Mouse (Mus musculus) MEL (cell line): ENCODE measurements around the gene Adar. TPM values are rescaled to one million over a fixed set of nuclear protein-coding genes. Genes with fewer than 3 reads are reported as not detected.
A peak's percentile ranks its signal among the peaks of the same experiment; 100 is the strongest.

Experiments used
- DNase-seq: peaks from one replicate; pipeline ENCODE4 v3.0.0; 2011; ENCODE audit warnings: low read depth, low spot score
- H3K27ac ChIP-seq: 2 replicates; pipeline ENCODE4 v1.5.1; 2012; ENCODE audit warnings: low read depth, mild to moderate bottlenecking, control low read depth, low read length, moderate library complexity; ENCODE audit not compliant: control insufficient read depth
- H3K27me3 ChIP-seq, 2 experiments: fragments of 150-350 bp in 1 of 2; sonication (generic) in 1 of 2; 2 replicates each; pipeline ENCODE4 v1.6.1; 2012; ENCODE audit warnings: low read length in 2 of 2, mild to moderate bottlenecking in 2 of 2, improper control_type of control experiment in 1 of 2, moderate library complexity in 1 of 2; ENCODE audit not compliant: insufficient read depth in 2 of 2, control insufficient read depth in 1 of 2
- H3K36me3 ChIP-seq, 2 experiments: 2 replicates each; pipeline ENCODE4 v1.6.1; 2012 to 2014; ENCODE audit warnings: low read length in 2 of 2, improper control_type of control experiment in 1 of 2, inconsistent platforms in 1 of 2, mild to moderate bottlenecking in 1 of 2; ENCODE audit not compliant: insufficient read depth in 2 of 2, control insufficient read depth in 1 of 2
- H3K4me1 ChIP-seq, 2 experiments: fragments of 150-350 bp in 1 of 2; sonication (generic) in 1 of 2; 2 replicates each; pipeline ENCODE4 v1.6.1; 2012; ENCODE audit warnings: low read length in 2 of 2, improper control_type of control experiment in 1 of 2, mild to moderate bottlenecking in 1 of 2; ENCODE audit not compliant: insufficient read depth in 2 of 2, control insufficient read depth in 1 of 2
- H3K4me3 ChIP-seq, 2 experiments: fragments of 150-350 bp in 1 of 2; sonication (generic) in 1 of 2; 2 replicates each; pipeline ENCODE4 v1.5.1; 2012; ENCODE audit warnings: low read depth in 2 of 2, low read length in 2 of 2, mild to moderate bottlenecking in 2 of 2, moderate library complexity in 2 of 2, control low read depth in 1 of 2, improper control_type of control experiment in 1 of 2; ENCODE audit not compliant: control insufficient read depth in 1 of 2, insufficient read depth in 1 of 2
- H3K79me2 ChIP-seq: 2 replicates; pipeline ENCODE4 v1.6.1; 2012; ENCODE audit warnings: mild to moderate bottlenecking, low read length, moderate library complexity; ENCODE audit not compliant: control insufficient read depth, poor library complexity, insufficient read depth
- H3K9ac ChIP-seq: 2 replicates; pipeline ENCODE4 v1.6.1; 2012; ENCODE audit warnings: low read depth, mild to moderate bottlenecking, control low read depth, low read length, moderate library complexity; ENCODE audit not compliant: control insufficient read depth, poor library complexity, severe bottlenecking
- H3K9me3 ChIP-seq: fragments of 150-350 bp; sonication (generic); replicated peaks from 2 replicates; pipeline ENCODE4 v1.6.1; 2012; ENCODE audit warnings: mild to moderate bottlenecking, low read length, improper control_type of control experiment, moderate library complexity; ENCODE audit not compliant: insufficient read depth
- CHD1 ChIP-seq: IDR thresholded peaks from 2 replicates; pipeline ENCODE4 v1.6.1; 2012; ENCODE audit warnings: low read depth, mild to moderate bottlenecking, inconsistent platforms, low read length, improper control_type of control experiment
- CTCF ChIP-seq, 3 experiments: IDR thresholded peaks in 2 of 3; conservative IDR thresholded peaks in 1 of 3; 2 replicates each; pipeline ENCODE4 v1.5.1; 2011 to 2012; ENCODE audit warnings: low read length in 3 of 3, low read depth in 2 of 3, mild to moderate bottlenecking in 2 of 3, improper control_type of control experiment in 1 of 3, inconsistent platforms in 1 of 3, mixed read lengths in 1 of 3, moderate library complexity in 1 of 3; ENCODE audit not compliant: control insufficient read depth in 1 of 3, insufficient read depth in 1 of 3, poor library complexity in 1 of 3, severe bottlenecking in 1 of 3
- E2F4 ChIP-seq: IDR thresholded peaks from 2 replicates; pipeline ENCODE4 v1.6.1; 2011; ENCODE audit warnings: low read depth, low read length, improper control_type of control experiment, borderline replicate concordance
- ELF1 ChIP-seq: IDR thresholded peaks from 2 replicates; pipeline ENCODE4 v1.6.1; 2014; ENCODE audit warnings: low read depth, mild to moderate bottlenecking, inconsistent platforms, low read length, improper control_type of control experiment, moderate library complexity
- EP300 ChIP-seq, 2 experiments: IDR thresholded peaks; 2 replicates each; pipeline ENCODE4 v1.6.1; 2011; ENCODE audit warnings: improper control_type of control experiment in 2 of 2, low read length in 2 of 2, low read depth in 1 of 2, mild to moderate bottlenecking in 1 of 2
- ETS1 ChIP-seq: IDR thresholded peaks from 2 replicates; pipeline ENCODE4 v1.6.1; 2012; ENCODE audit warnings: low read depth, mild to moderate bottlenecking, inconsistent platforms, low read length, improper control_type of control experiment, moderate library complexity
- GABPA ChIP-seq: IDR thresholded peaks from 2 replicates; pipeline ENCODE4 v1.6.1; 2012; ENCODE audit warnings: low read depth, mild to moderate bottlenecking, inconsistent platforms, low read length, improper control_type of control experiment, moderate library complexity
- GATA1 ChIP-seq: IDR thresholded peaks from 2 replicates; pipeline ENCODE4 v1.6.1; 2011; ENCODE audit warnings: low read depth, low read length, improper control_type of control experiment
- KAT2A ChIP-seq: conservative IDR thresholded peaks from 2 replicates; pipeline ENCODE4 v1.6.1; 2012; ENCODE audit warnings: low read depth, low read length, improper control_type of control experiment, inconsistent platforms
- MAFK ChIP-seq: IDR thresholded peaks from 2 replicates; pipeline ENCODE4 v1.6.1; 2011; ENCODE audit warnings: low read depth, mild to moderate bottlenecking, low read length, improper control_type of control experiment, borderline replicate concordance
- MAX ChIP-seq: IDR thresholded peaks from 2 replicates; pipeline ENCODE4 v1.6.1; 2011; ENCODE audit warnings: low read length, improper control_type of control experiment
- MAZ ChIP-seq: IDR thresholded peaks from 2 replicates; pipeline ENCODE4 v1.6.1; 2012; ENCODE audit warnings: low read depth, mild to moderate bottlenecking, inconsistent platforms, low read length, improper control_type of control experiment
- MEF2A ChIP-seq: IDR thresholded peaks from 2 replicates; pipeline ENCODE4 v1.6.1; 2014; ENCODE audit warnings: low read depth, mild to moderate bottlenecking, inconsistent platforms, low read length, improper control_type of control experiment; ENCODE audit not compliant: poor library complexity, insufficient replicate concordance, severe bottlenecking; ENCODE audit errors: extremely low read depth
- MXI1 ChIP-seq: IDR thresholded peaks from 2 replicates; pipeline ENCODE4 v1.6.1; 2011; ENCODE audit warnings: mild to moderate bottlenecking, low read depth, low read length, improper control_type of control experiment
- MYB ChIP-seq: IDR thresholded peaks from 2 replicates; pipeline ENCODE4 v1.6.1; 2011; ENCODE audit warnings: mild to moderate bottlenecking, low read depth, low read length, improper control_type of control experiment
- MYC ChIP-seq: IDR thresholded peaks from 2 replicates; pipeline ENCODE4 v1.6.1; 2011; ENCODE audit warnings: low read depth, mild to moderate bottlenecking, low read length, improper control_type of control experiment, moderate library complexity
- NELFE ChIP-seq: IDR thresholded peaks from 2 replicates; pipeline ENCODE4 v1.6.1; 2011; ENCODE audit warnings: low read depth, low read length, improper control_type of control experiment
- NRF1 ChIP-seq: IDR thresholded peaks from 2 replicates; pipeline ENCODE4 v1.6.1; 2014; ENCODE audit warnings: low read depth, mild to moderate bottlenecking, inconsistent platforms, low read length, improper control_type of control experiment, moderate library complexity; ENCODE audit not compliant: poor library complexity, insufficient read depth, severe bottlenecking
- POLR2A ChIP-seq, 2 experiments: IDR thresholded peaks; 2 replicates each; pipeline ENCODE4 v1.6.1; 2011 to 2012; ENCODE audit warnings: low read length in 2 of 2, mild to moderate bottlenecking in 2 of 2, control low read depth in 1 of 2, improper control_type of control experiment in 1 of 2, low read depth in 1 of 2, moderate library complexity in 1 of 2; ENCODE audit not compliant: control insufficient read depth in 1 of 2, insufficient read depth in 1 of 2, poor library complexity in 1 of 2
- POLR2AphosphoS2 ChIP-seq: IDR thresholded peaks from 2 replicates; pipeline ENCODE4 v1.6.1; 2011; ENCODE audit warnings: low read length, improper control_type of control experiment
- POLR2AphosphoS5 ChIP-seq: IDR thresholded peaks from 2 replicates; pipeline ENCODE4 v1.6.1; 2012; ENCODE audit warnings: low read depth, borderline replicate concordance, mild to moderate bottlenecking, inconsistent platforms, low read length, moderate library complexity, mixed read lengths
- RCOR1 ChIP-seq: IDR thresholded peaks from 2 replicates; pipeline ENCODE4 v1.6.1; 2012; ENCODE audit warnings: low read depth, mild to moderate bottlenecking, inconsistent platforms, low read length, improper control_type of control experiment
- SIN3A ChIP-seq: IDR thresholded peaks from 2 replicates; pipeline ENCODE4 v1.6.1; 2012; ENCODE audit warnings: low read length, improper control_type of control experiment, inconsistent platforms
- SMC3 ChIP-seq: IDR thresholded peaks from 2 replicates; pipeline ENCODE4 v1.6.1; 2011; ENCODE audit warnings: low read depth, low read length, improper control_type of control experiment
- TAL1 ChIP-seq: IDR thresholded peaks from 2 replicates; pipeline ENCODE4 v1.6.1; 2012; ENCODE audit warnings: mild to moderate bottlenecking, inconsistent platforms, low read length, moderate library complexity, mixed read lengths
- TBP ChIP-seq: IDR thresholded peaks from 2 replicates; pipeline ENCODE4 v1.8.0; 2011; ENCODE audit warnings: low read depth, low read length, improper control_type of control experiment
- UBTF ChIP-seq: IDR thresholded peaks from 2 replicates; pipeline ENCODE4 v1.6.1; 2012; ENCODE audit warnings: low read depth, mild to moderate bottlenecking, inconsistent platforms, low read length, improper control_type of control experiment, moderate library complexity, borderline replicate concordance; ENCODE audit not compliant: insufficient read depth
- USF1 ChIP-seq: IDR thresholded peaks from 2 replicates; pipeline ENCODE4 v1.6.1; 2014; ENCODE audit warnings: low read depth, mild to moderate bottlenecking, inconsistent platforms, low read length, improper control_type of control experiment, moderate library complexity
- USF2 ChIP-seq, 2 experiments: IDR thresholded peaks; 2 replicates each; pipeline ENCODE4 v1.6.1; 2011 to 2012; ENCODE audit warnings: improper control_type of control experiment in 2 of 2, low read length in 2 of 2, borderline replicate concordance in 1 of 2, inconsistent platforms in 1 of 2, low read depth in 1 of 2, mild to moderate bottlenecking in 1 of 2; ENCODE audit not compliant: insufficient read depth in 1 of 2
- ZC3H11A ChIP-seq: IDR thresholded peaks from 2 replicates; pipeline ENCODE4 v1.6.1; 2012; ENCODE audit warnings: low read depth, mild to moderate bottlenecking, inconsistent platforms, low read length, improper control_type of control experiment
- ZKSCAN1 ChIP-seq: IDR thresholded peaks from 2 replicates; pipeline ENCODE4 v1.6.1; 2012; ENCODE audit warnings: low read depth, mild to moderate bottlenecking, inconsistent platforms, low read length, improper control_type of control experiment, moderate library complexity
- ZMIZ1 ChIP-seq: IDR thresholded peaks from 2 replicates; pipeline ENCODE4 v1.6.1; 2012; ENCODE audit warnings: low read depth, mild to moderate bottlenecking, inconsistent platforms, low read length, improper control_type of control experiment, moderate library complexity
- ZNF384 ChIP-seq: IDR thresholded peaks from 2 replicates; pipeline ENCODE4 v1.6.1; 2012; ENCODE audit warnings: low read depth, mild to moderate bottlenecking, inconsistent platforms, low read length, improper control_type of control experiment
- polyA plus RNA-seq, 2 experiments: library from polyadenylated mRNA; stranded (reverse) in 1 of 2; unstranded in 1 of 2; fragments of >175 nt in 1 of 2; fragments of >200 nt in 1 of 2; gene quantifications; 2 replicates each; pipeline versions ENCODE4 v1.2.1 to v1.2.4; 2012; ENCODE audit warnings: low replicate concordance in 2 of 2, low read depth in 1 of 2; ENCODE audit not compliant: insufficient read length in 2 of 2, insufficient read depth in 1 of 2, missing spikeins in 1 of 2
- total RNA-seq: library from RNA; depleted of rRNA; stranded (reverse); fragments of 300-350 nt; gene quantifications from 2 replicates; pipeline ENCODE4 v1.2.3, GENCODE M21; 2012

Gene Adar
- total and polyA plus RNA-seq, 3 experiments: 26.7 to 124 (median 45.1) TPM

DNA sequence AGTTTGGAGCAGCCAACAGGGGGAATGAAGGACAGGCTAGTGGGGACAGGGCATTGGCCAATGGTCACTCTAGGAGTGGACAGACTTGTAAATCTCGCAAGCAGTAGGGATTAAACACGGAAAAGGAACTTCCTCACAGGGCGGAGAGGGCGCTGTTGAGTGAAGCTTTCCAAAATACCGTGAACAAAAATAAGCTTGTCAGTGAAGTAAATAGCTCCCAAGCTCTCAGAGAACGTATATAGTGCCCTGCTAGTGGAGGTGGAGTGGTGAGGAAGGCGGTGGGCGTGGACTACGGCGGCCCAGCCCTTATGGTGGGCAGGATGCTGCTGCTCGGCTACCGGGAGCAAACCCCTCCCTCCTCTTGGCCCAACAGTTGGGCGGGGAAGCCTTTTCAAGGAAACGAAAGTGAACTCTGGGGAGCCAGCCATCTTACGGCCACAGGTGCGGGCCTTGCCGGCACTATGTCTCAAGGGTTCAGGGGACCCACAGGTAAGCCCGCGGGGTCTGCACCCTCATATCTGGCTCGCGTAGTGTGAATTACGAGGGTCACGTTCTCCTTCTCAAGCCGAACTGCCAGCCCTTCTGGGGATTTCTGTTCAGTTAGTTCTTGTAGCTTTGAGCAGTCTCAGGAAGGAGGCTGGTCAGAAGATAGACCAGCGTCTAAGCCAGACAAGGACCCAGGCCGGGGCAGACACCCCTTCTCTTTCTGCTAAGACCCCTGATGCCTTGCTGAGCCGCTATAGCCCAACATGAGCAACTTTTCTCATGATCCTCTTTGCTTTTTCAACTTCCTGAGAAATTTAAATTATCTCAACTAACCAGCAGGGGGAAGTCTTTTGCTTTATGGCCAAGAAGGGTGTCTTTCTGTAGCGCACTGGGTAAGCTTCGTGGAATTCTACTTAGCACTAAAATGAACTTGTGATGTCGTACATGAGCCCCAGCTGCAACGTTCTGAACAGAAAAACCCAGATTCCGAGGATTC lies 15.8 kb downstream of the Adar start:
- DNase-seq: peak; percentile 99
- H3K27ac ChIP-seq: peak overlapping the region; percentile 74
- H3K36me3 ChIP-seq: peaks cover 2 to 16% of the 10 kb centered on the region in 2 experiments
- H3K79me2 ChIP-seq: peaks cover 33% of the 10 kb centered on the region
- H3K4me1 ChIP-seq: peaks cover 5 to 19% of the 10 kb centered on the region in 2 experiments
- no peaks in the 10 kb centered on the region for H3K9me3 ChIP-seq
- H3K4me3 ChIP-seq: peak overlapping the region; percentile 81 to 91
- peak overlapping the region; percentile 79 for H3K9ac ChIP-seq
- no peaks in the 10 kb centered on the region for H3K27me3 ChIP-seq
- TF ChIP-seq MAZ: peak; percentile 89
- peak; percentile 26; the same call in 1 of the 2 replicates for TF ChIP-seq NRF1
- TF ChIP-seq GATA1: no peak
- no peak for TF ChIP-seq MYB
- TF ChIP-seq POLR2AphosphoS5: no peak
- TF ChIP-seq TBP: peak; percentile 59
- TF ChIP-seq ZNF384: no peak
- peak; percentile 69; the same call in 1 of the 2 replicates for TF ChIP-seq ZMIZ1
- no peak for TF ChIP-seq MEF2A
- no peak; the same call in 1 of the 2 replicates for TF ChIP-seq KAT2A
- no peak for TF ChIP-seq CHD1
- peak; percentile 25 to 80 (median 62); a peak in 5 of 6 replicates for TF ChIP-seq CTCF (IDR thresholded peaks at IDR 0.05 in 2 of 3, conservative IDR thresholded peaks at IDR 0.05 in 1 of 3; ENCODE audit: control insufficient read depth in 1 of 3, insufficient read depth in 1 of 3, low read depth in 2 of 3, low read length in 3 of 3, poor library complexity in 1 of 3, severe bottlenecking in 1 of 3)
- TF ChIP-seq ZKSCAN1: no peak
- TF ChIP-seq POLR2AphosphoS2: peak; percentile 58; the same call in 1 of the 2 replicates
- TF ChIP-seq RCOR1: 0 out of 2 replicates have a peak, but pooled peaks have one; percentile 20
- peak; percentile 69 for TF ChIP-seq SMC3
- peak in 1 of 2 experiments; percentile 24; a peak in 1 of 4 replicates for TF ChIP-seq EP300 (IDR thresholded peaks at IDR 0.05; ENCODE audit: low read depth in 1 of 2, low read length in 2 of 2)
- no peak for TF ChIP-seq GABPA
- 0 out of 2 replicates have a peak, but pooled peaks have one; percentile 43 for TF ChIP-seq UBTF
- TF ChIP-seq USF2 (IDR thresholded peaks at IDR 0.05; ENCODE audit: borderline replicate concordance in 1 of 2, insufficient read depth in 1 of 2, low read depth in 1 of 2, low read length in 2 of 2): no peak
- TF ChIP-seq MXI1: peak; percentile 47
- no peak for TF ChIP-seq E2F4
- TF ChIP-seq POLR2A (IDR thresholded peaks at IDR 0.05; ENCODE audit: control insufficient read depth in 1 of 2, insufficient read depth in 1 of 2, low read depth in 1 of 2, low read length in 2 of 2, poor library complexity in 1 of 2): peak in 1 of 2 experiments; percentile 79; a peak in 2 of 4 replicates
- TF ChIP-seq MAX: peak; percentile 58; the same call in 1 of the 2 replicates
- TF ChIP-seq ZC3H11A: no peak
- TF ChIP-seq SIN3A: peak; percentile 73
- TF ChIP-seq ETS1: peak; percentile 41; the same call in 1 of the 2 replicates
- no peak for TF ChIP-seq USF1
- TF ChIP-seq TAL1: no peak
- TF ChIP-seq NELFE: peak; percentile 74
- peak; percentile 49; the same call in 1 of the 2 replicates for TF ChIP-seq MYC
- peak; percentile 43; the same call in 1 of the 2 replicates for TF ChIP-seq ELF1
- no peak; the same call in 1 of the 2 replicates for TF ChIP-seq MAFK
